In genomic region chr6:137682629-137683028, GRCm38 (mm10) we compare ENCODE assay signal across 28 mouse cellular contexts.
"Had no signal": no experiment of that assay in that cellular context is flagged by ENCODE, and none has a peak within 500 bp of the region (broad histone marks: within the 10 kb centered on the region; RNA-seq: fewer than 3 reads in every experiment).

No protein-coding gene starts in this region.

- H3K27ac ChIP-seq: embryonic facial prominence, embryonic 10.5 days; embryonic facial prominence, embryonic 12.5 days; embryonic facial prominence, embryonic 13.5 days; embryonic facial prominence, embryonic 15.5 days; forebrain, embryonic 10.5 days; forebrain, embryonic 12.5 days; forebrain, embryonic 13.5 days; forebrain, embryonic 15.5 days; gastrocnemius, adult 2 months had no signal

- H3K4me2 ChIP-seq: embryonic facial prominence, embryonic 12.5 days; embryonic facial prominence, embryonic 13.5 days; embryonic facial prominence, embryonic 15.5 days; forebrain, embryonic 12.5 days; forebrain, embryonic 13.5 days; forebrain, embryonic 15.5 days had no signal

- H3K9ac ChIP-seq: embryonic facial prominence, embryonic 12.5 days; embryonic facial prominence, embryonic 13.5 days; embryonic facial prominence, embryonic 15.5 days; forebrain, embryonic 12.5 days; forebrain, embryonic 13.5 days; forebrain, embryonic 15.5 days; forebrain, postnatal 0 days had no signal

- H3K9me3 ChIP-seq: embryonic facial prominence, embryonic 10.5 days; embryonic facial prominence, embryonic 13.5 days; embryonic facial prominence, embryonic 15.5 days; forebrain, embryonic 10.5 days; forebrain, embryonic 12.5 days; forebrain, embryonic 15.5 days had no signal

- H3K4me3 ChIP-seq: embryonic facial prominence, embryonic 10.5 days; embryonic facial prominence, embryonic 12.5 days; embryonic facial prominence, embryonic 13.5 days; embryonic facial prominence, embryonic 15.5 days; erythroblast, embryonic 14.5 days; forebrain, embryonic 10.5 days; forebrain, embryonic 12.5 days; forebrain, embryonic 13.5 days; forebrain, embryonic 15.5 days; gastrocnemius, adult 2 months had no signal

- H3K4me1 ChIP-seq: embryonic facial prominence, embryonic 10.5 days; embryonic facial prominence, embryonic 12.5 days; embryonic facial prominence, embryonic 13.5 days; embryonic facial prominence, embryonic 15.5 days; forebrain, embryonic 10.5 days; forebrain, embryonic 12.5 days; forebrain, embryonic 13.5 days; forebrain, embryonic 15.5 days had no signal

- H3K27me3 ChIP-seq: embryonic facial prominence, embryonic 12.5 days; embryonic facial prominence, embryonic 13.5 days; embryonic facial prominence, embryonic 15.5 days; forebrain, embryonic 12.5 days; forebrain, embryonic 13.5 days; forebrain, embryonic 15.5 days had no signal

- ATAC-seq: forebrain, embryonic 13.5 days; forebrain, embryonic 14.5 days; forebrain, embryonic 15.5 days; forebrain, embryonic 16.5 days; forebrain, postnatal 0 days had no signal

- H3K36me3 ChIP-seq: embryonic facial prominence, embryonic 10.5 days; embryonic facial prominence, embryonic 12.5 days; embryonic facial prominence, embryonic 13.5 days; embryonic facial prominence, embryonic 15.5 days; forebrain, embryonic 10.5 days; forebrain, embryonic 12.5 days; forebrain, embryonic 15.5 days had no signal

- DNase-seq: cerebellum, adult 2 months; cerebellum, adult 8-10 months; cerebellum, adult 9-10 months; cerebellum, adult 9-11 months; cerebellum, postnatal 10 days; cerebellum, postnatal 14 days; cerebellum, postnatal 25 days; cerebellum, postnatal 36 days; embryo, embryonic 11 days; forebrain, postnatal 0 days; gastrocnemius, adult 2 months; gastrocnemius, postnatal 10 days; gastrocnemius, postnatal 14 days; gastrocnemius, postnatal 25 days; gastrocnemius, postnatal 36 days; heart, adult 11 months; heart, adult 18-20 months had no signal
